9 mouse cellular contexts compared by ENCODE assay signal in the genomic region with DNA sequence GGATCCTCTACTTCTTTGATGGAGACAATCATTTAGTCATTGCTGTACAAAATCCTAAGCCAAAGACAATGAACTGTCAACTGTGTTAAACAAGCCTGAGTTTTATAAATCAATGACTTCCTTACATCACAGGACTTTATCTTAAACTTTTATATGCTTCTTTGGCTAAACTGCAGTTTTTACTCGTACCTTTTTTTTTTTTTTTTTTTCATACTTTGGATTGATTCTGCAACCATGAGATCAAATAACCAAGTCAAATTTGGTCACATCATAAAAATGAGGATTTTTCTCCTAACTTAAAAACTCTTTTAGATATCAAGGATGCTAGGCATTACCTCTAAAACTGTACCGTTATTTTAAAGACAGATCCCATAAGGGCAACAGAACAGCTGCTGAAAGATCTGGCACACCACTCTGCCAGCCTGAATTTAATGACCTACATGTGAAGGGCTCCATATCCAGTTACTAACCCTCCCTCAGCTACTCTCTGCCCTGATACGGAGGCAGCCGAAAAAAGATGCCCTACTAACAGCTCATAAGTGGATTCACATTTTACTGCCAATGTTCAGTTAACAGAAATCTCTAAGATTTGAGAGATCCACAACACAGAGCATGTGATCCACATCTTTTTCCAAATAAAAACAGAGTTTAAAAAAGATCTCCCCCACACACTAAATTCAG. TPM values are rescaled to one million over a fixed set of nuclear protein-coding genes. Genes with fewer than 3 reads are reported as not detected.
A peak's percentile ranks its signal among the peaks of the same experiment; 100 is the strongest.
DNase-seq lines count a peak whose midpoint lies in the region; ATAC-seq and TF ChIP-seq lines count a peak whose summit lies in the region.
"Had no signal": no experiment of that assay in that cellular context is flagged by ENCODE, and none has a peak within 500 bp of the region (broad histone marks: within the 10 kb centered on the region; RNA-seq: fewer than 3 reads in every experiment).

No protein-coding gene starts in this region.

- H3K27ac ChIP-seq in kidney, postnatal 0 days = 0 out of 2 replicates have a peak overlapping the region, but pooled peaks have one; percentile 25
- H3K27ac ChIP-seq in liver, embryonic 11.5 days (ENCODE audit: low read depth, low read length) = peak overlapping the region; percentile 38; the same call in 1 of the 2 replicates

- no peaks in the 10 kb centered on the region for H3K4me1 ChIP-seq in kidney, postnatal 0 days (replicated peaks; ENCODE audit: insufficient read depth, low read length)
- H3K4me1 ChIP-seq in liver, embryonic 11.5 days (replicated peaks; ENCODE audit: control insufficient read depth, insufficient read depth, low read length) = peaks cover 3% of the 10 kb centered on the region; the same call in 1 of the 2 replicates

- H3K9ac ChIP-seq in kidney, postnatal 0 days (ENCODE audit: low read depth, low read length) = peak overlapping the region; percentile 44; the same call in 1 of the 2 replicates
- H3K9ac ChIP-seq in liver, embryonic 11.5 days (ENCODE audit: low read depth, low read length) = no peak overlapping the region; the same call in 1 of the 2 replicates

- no peak for TF ChIP-seq CTCF in kidney, postnatal 0 days (IDR thresholded peaks at IDR 0.05; ENCODE audit: low read depth)

- H3K4me3 ChIP-seq in kidney, postnatal 0 days (replicated peaks; ENCODE audit: low read depth, low read length) = no peak overlapping the region
- H3K4me3 ChIP-seq in liver, embryonic 11.5 days (ENCODE audit: low read depth, low read length) = peak overlapping the region; percentile 20; the same call in 1 of the 2 replicates

- H3K4me2 ChIP-seq in kidney, postnatal 0 days (ENCODE audit: low read length) = peak overlapping the region; percentile 68
- peak overlapping the region; percentile 80 for H3K4me2 ChIP-seq in liver, embryonic 11.5 days

- no peaks in the 10 kb centered on the region for H3K36me3 ChIP-seq in kidney, postnatal 0 days (ENCODE audit: insufficient read depth, low read length)
- no peaks in the 10 kb centered on the region for H3K36me3 ChIP-seq in liver, embryonic 11.5 days (ENCODE audit: control insufficient read depth, insufficient read depth, low read length)

- 28% methylated on average over 4 of the region's 4 CpGs for WGBS in kidney, postnatal 0 days
- 74% methylated on average over 4 of the region's 4 CpGs for WGBS in liver, embryonic 11.5 days

- no peaks in the 10 kb centered on the region for H3K9me3 ChIP-seq in kidney, postnatal 0 days (replicated peaks; ENCODE audit: low read length)
- H3K9me3 ChIP-seq in liver, embryonic 11.5 days (ENCODE audit: control insufficient read depth, low read length) = no peaks in the 10 kb centered on the region

- peak; percentile 70 for DNase-seq in kidney, postnatal 0 days (ENCODE audit: low spot score)
- DNase-seq in kidney, adult 18-20 months = no peak
- peak; percentile 26 to 32 for DNase-seq in cerebellum, postnatal 14 days
- peak; percentile 55 for DNase-seq in heart, adult 8-10 months (ENCODE audit: low spot score)
- no peak for DNase-seq in liver, embryonic 11.5 days (ENCODE audit: low spot score)
- no peak for DNase-seq in T-cell, adult 2 months (ENCODE audit: low spot score)

- H3K27me3 ChIP-seq in kidney, postnatal 0 days (ENCODE audit: insufficient read depth, low read length) = no peaks in the 10 kb centered on the region
- no peaks in the 10 kb centered on the region for H3K27me3 ChIP-seq in liver, embryonic 11.5 days (replicated peaks; ENCODE audit: control insufficient read depth, insufficient read depth, low read length)

- no peak for ATAC-seq in kidney, postnatal 0 days (replicated peaks; ENCODE audit: low FRiP score, low read depth)
- no peak for ATAC-seq in liver, embryonic 11.5 days (replicated peaks; ENCODE audit: low FRiP score)
- no peak for ATAC-seq in monocyte, adult 5-6 weeks (replicated peaks; ENCODE audit: insufficient number of reproducible peaks, low FRiP score, low TSS enrichment, poor library complexity, severe bottlenecking)
- ATAC-seq in activated CD4-positive, CD25-positive, alpha-beta regulatory T cell, adult 4 months = no peak

RNA-seq across cellular contexts. Expression of gene Trmt10a, which starts 1.1 kb away (rescaled TPM):
- polyA plus RNA-seq in kidney, postnatal 0 days (2015; fragmentation: Nextera tagmentation; extraction: Ambion mirVana) = 9.5 and 13.2 TPM in 2 replicates
- 1 to 10 TPM; 1.1 to 1.9 (median 1.6) TPM for total RNA-seq in heart, adult 8-10 months (2022)
- 13.1 and 13.5 TPM in 2 replicates for polyA plus RNA-seq in liver, embryonic 11.5 days (2014; fragmentation: Nextera tagmentation; extraction: Ambion mirVana)
- total RNA-seq in monocyte, adult 5-6 weeks (2017) = 4.0 to 6.2 TPM (median 4.1 TPM) in 3 replicates
- 10 to 100 TPM in 1 of 2 experiments, 1 to 10 TPM in 1; 8.7 to 10.0 TPM for polyA plus RNA-seq in activated CD4-positive, CD25-positive, alpha-beta regulatory T cell, adult 4 months (2017; shearing (Covaris generic))

RNA-seq across cellular contexts. Expression of gene Mttp, which starts 2.6 kb away (rescaled TPM):
- 6.9 and 7.0 TPM in 2 replicates for polyA plus RNA-seq in kidney, postnatal 0 days (2015; fragmentation: Nextera tagmentation; extraction: Ambion mirVana)
- 1 to 10 TPM; 6.6 to 8.4 (median 7.4) TPM for total RNA-seq in heart, adult 8-10 months (2022)
- polyA plus RNA-seq in liver, embryonic 11.5 days (2014; fragmentation: Nextera tagmentation; extraction: Ambion mirVana) = 45.0 and 53.2 TPM in 2 replicates
- total RNA-seq in monocyte, adult 5-6 weeks (2017) = 0.75 to 2.5 TPM (median 1.8 TPM) in 3 replicates
- polyA plus RNA-seq in activated CD4-positive, CD25-positive, alpha-beta regulatory T cell, adult 4 months (2017; shearing (Covaris generic)) = 1 to 10 TPM; 2.9 to 3.6 TPM

RNA-seq across cellular contexts. Expression of gene 4930579F01Rik, which starts 51.4 kb away (rescaled TPM):
- polyA plus RNA-seq in kidney, postnatal 0 days (2015; fragmentation: Nextera tagmentation; extraction: Ambion mirVana) = 0.14 and 0.40 TPM in 2 replicates
- not detected for total RNA-seq in heart, adult 8-10 months (2022)
- polyA plus RNA-seq in liver, embryonic 11.5 days (2014; fragmentation: Nextera tagmentation; extraction: Ambion mirVana) = not detected in 2 replicates
- total RNA-seq in monocyte, adult 5-6 weeks (2017) = not detected in 3 replicates
- not detected for polyA plus RNA-seq in activated CD4-positive, CD25-positive, alpha-beta regulatory T cell, adult 4 months (2017; shearing (Covaris generic))
- polyA plus RNA-seq: small intestine, adult 2 months had no signal

Comparison
In these comparisons a context has a peak if more than half of its experiments do, and no peak if none do; other contexts are left out.
1. DNase-seq: peak in kidney, postnatal 0 days (single experiment), cerebellum, postnatal 14 days (2 of 2) and heart, adult 8-10 months (single experiment); none in kidney, adult 18-20 months (single experiment), liver, embryonic 11.5 days (single experiment) and T-cell, adult 2 months (single experiment).